Mouse (Mus musculus): ENCODE results near the gene Proca1.

Gene Proca1

GRCm38 (mm10) chr11:78215709-78216317 is 22.6 kb downstream of the Proca1 start:
- DNase-seq (ENCODE audit: low read depth, low spot score), result no peak

GRCm38 (mm10) chr11:78223586-78223985 is 30.4 kb downstream of the Proca1 start:
- DNase-seq (ENCODE audit: low read depth, low spot score), result no peak

GRCm38 (mm10) chr11:78231518-78231917 is 38.3 kb downstream of the Proca1 start:
- no peak for DNase-seq (ENCODE audit: low read depth, low spot score)

- no peak for DNase-seq (ENCODE audit: low read depth, low spot score)
These were observed 47.1 kb downstream of the Proca1 start for GRCm38 (mm10) chr11:78240193-78240857.

- DNase-seq (ENCODE audit: low read depth, low spot score), result no peak
These were observed 52.1 kb downstream of the Proca1 start for GRCm38 (mm10) chr11:78245261-78245626.

- DNase-seq (ENCODE audit: low read depth, low spot score), result peak; percentile 95
These were observed 52.6 kb downstream of the Proca1 start, which contains the start of the genes Sdf2 and Supt6 for GRCm38 (mm10) chr11:78245627-78246317. TSS of gene Sdf2 (plus strand) at chr11:78245746. TSS of gene Supt6 (minus strand) at chr11:78245987.

- DNase-seq (ENCODE audit: low read depth, low spot score), result no peak
These were observed 53.3 kb downstream of the Proca1 start for GRCm38 (mm10) chr11:78246318-78247011.

GRCm38 (mm10) chr11:78247012-78247348 is 53.8 kb downstream of the Proca1 start:
- DNase-seq (ENCODE audit: low read depth, low spot score), result no peak

GRCm38 (mm10) chr11:78247727-78248140 is 54.5 kb downstream of the Proca1 start:
- peak; percentile 92 for DNase-seq (ENCODE audit: low read depth, low spot score)
